Mouse (Mus musculus): Measurements from ENCODE around the gene Olfr791.

DNA sequence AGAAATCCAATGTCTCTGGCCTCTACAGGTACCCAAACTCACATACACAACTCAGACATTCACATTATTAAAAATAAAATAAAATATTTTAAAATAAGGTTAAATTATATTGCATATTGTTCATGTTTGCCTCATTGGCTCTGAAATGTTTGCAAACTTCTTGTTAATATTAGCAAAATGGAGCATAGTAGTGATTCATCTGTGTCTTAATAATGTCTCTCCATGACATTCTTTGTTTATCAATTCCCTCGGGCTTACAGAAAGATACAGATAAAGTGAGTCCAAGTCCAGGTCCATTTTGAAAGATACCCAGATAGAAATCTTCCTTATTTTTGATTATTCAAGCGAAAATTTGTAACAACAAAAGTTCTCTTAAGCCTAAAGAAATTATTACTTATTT, 37.1 kb upstream of the Olfr791 start, which contains the start of gene Olfr789:
- TF ChIP-seq CTCF (IDR thresholded peaks at IDR 0.05; ENCODE audit: low read depth, low read length) = no peak
- no peak for TF ChIP-seq GATA1 (IDR thresholded peaks at IDR 0.05; ENCODE audit: borderline replicate concordance, low read length)
- TF ChIP-seq TAL1 (conservative IDR thresholded peaks at IDR 0.05; ENCODE audit: low read depth, low read length) = no peak
